Mouse (Mus musculus) frontal cortex, postnatal 36 days (tissue): Measurements from ENCODE around the gene Stox2.

Source experiments
- DNase-seq, 2 experiments: peaks; one replicate each; pipeline ENCODE4 v3.0.0; 2022; ENCODE audit warnings: low spot score in 2 of 2

Gene Stox2

DNA sequence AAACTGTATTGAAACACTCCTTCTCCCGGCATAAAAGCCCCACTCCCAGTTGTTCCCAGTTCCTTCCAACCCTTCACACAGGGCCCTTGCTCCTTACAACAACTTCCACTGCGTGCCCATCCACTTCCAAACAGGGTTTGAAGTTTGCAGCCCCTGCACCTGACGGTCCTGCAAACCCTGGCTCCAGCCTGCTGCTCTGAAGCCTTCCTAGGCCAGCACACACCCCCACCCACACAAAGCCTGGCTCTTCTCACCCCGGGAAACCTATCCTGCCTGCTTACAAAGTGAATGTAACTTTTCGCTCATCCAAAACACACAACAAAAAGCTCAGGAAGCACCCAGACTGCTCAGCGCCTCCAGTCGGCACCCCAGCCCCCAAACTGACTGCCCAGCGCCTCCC is 37.1 kb downstream of the Stox2 start:
- no peak for DNase-seq

DNA sequence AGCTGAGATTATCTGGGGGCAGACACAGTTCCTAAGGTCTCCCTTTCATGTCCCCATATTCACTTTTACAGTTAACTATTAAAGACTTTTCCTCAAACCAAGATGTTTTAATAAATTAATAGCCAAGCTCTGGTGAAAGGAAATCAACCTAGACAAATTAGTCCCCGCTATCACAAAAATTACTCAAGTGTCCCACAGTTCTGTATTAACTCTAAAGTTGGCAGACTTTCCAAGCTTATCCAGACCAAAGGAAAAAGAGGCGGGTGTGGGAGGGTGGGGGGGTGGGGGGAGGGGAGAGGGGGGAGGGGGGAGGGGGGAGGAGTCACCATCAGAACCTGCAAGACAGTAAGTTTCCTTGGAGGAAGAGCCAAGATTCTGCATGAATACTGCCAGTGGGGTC is 41.3 kb downstream of the Stox2 start:
- DNase-seq = no peak

GRCm38 (mm10) chr8:47392927-47393326 is 53.2 kb downstream of the Stox2 start:
- no peak for DNase-seq

GRCm38 (mm10) chr8:47392290-47392689 is 53.9 kb downstream of the Stox2 start:
- no peak for DNase-seq

- DNase-seq = no peak
Observed at GRCm38 (mm10) chr8:47391844-47392243, 54.3 kb downstream of the Stox2 start.

DNA sequence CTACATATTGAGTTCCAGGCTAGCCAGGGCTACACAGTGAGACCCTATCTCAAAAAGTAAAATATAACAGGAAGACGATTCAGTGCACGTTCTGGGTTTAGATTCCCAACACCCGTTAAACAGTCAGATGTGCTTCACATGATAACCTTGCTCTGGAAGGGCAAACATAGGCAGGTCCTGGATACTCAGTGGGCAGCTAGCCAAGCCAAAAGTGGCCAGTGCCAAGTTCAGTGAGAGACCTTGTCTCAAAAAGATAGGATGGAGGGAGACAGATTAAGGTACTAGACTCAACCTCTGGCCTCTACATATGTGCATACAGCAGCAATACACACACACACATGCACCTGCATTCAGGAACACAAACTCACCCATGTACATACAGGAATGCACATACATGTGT is 56.7 kb downstream of the Stox2 start:
- no peak for DNase-seq

- DNase-seq = no peak
Observed at GRCm38 (mm10) chr8:47388171-47388570, 58.0 kb downstream of the Stox2 start.

DNA sequence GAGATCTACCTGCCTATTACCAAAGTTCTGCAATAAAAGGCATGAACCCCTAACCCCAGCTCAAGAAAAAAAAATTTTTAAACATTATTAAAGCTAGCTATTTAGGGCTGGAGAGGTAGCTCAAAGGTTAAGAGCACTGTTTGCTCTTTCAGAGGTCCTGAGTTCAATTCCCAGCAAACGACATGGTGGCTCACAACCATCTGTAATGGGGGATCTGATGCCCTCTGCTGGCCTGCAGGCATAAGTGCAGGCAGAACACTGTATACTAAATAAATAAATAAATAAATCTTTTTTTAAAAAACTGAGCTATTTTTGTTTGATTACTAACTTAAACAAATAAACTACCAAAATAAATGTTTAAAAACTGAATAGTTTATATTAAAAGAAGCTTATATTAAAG is 60.4 kb downstream of the Stox2 start:
- no peak for DNase-seq

- no peak for DNase-seq
Observed at GRCm38 (mm10) chr8:47384151-47384550, 62.0 kb downstream of the Stox2 start.

DNA sequence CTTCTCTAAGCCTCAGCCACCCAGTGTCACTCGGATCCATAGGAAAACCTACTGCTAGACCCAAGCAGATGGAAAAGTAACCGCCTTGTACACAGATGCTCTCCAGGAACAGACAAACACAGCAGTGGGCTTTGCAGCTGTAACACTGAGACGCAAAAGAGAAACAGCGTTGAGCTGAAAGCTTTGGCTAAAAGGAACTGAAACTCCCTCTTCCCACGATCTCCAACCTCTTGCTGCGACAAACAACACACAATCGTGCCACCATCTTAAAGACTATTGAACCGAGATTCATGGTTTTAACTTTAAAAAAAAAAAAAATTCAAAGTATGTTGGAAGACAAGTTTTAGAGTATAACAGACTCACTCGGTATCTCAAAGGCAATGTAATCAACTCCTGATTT is 62.5 kb downstream of the Stox2 start:
- no peak for DNase-seq

DNA sequence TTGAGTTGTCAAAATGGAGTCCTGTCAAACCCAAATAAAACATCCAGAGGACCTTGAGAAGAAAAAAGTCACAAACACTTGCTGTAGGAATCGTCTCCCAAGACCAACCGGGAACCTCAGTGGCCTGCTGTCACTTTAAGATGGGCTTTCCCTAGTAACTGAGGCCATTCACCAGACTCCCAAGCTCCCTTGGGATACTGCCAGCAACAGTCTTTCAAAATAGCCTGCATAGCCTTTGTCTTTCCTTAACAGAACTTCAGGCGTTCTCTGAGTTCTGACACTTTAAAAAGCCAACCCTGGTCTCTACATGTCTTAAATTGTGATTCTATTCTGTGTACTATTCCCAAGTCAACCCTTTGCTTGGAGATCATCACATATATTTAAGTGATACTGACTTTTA is 64.9 kb downstream of the Stox2 start:
- DNase-seq = peak in 1 of 2 experiments; percentile 37

DNA sequence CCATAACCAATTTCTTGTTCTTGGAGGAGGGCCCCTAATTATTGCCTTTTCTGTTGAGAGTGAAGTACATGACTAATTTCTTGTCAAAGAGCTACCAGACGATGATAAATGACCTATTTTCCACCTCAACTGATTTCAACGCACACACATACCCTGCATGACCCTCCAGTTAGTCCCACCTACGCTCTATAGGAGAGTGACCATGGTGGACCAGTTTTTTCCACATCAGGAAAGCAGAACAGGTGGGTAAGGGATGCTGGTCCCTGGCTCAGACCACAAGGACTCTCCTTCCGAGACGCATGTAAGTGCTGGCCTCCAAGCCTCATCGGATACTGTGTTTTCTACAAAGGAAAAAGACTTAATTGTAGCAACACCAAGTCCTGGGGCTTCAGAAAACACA is 65.4 kb downstream of the Stox2 start:
- DNase-seq = no peak

GRCm38 (mm10) chr8:47380075-47380474 is 66.1 kb downstream of the Stox2 start:
- DNase-seq = no peak

GRCm38 (mm10) chr8:47376651-47377050 is 69.5 kb downstream of the Stox2 start:
- no peak for DNase-seq

DNA sequence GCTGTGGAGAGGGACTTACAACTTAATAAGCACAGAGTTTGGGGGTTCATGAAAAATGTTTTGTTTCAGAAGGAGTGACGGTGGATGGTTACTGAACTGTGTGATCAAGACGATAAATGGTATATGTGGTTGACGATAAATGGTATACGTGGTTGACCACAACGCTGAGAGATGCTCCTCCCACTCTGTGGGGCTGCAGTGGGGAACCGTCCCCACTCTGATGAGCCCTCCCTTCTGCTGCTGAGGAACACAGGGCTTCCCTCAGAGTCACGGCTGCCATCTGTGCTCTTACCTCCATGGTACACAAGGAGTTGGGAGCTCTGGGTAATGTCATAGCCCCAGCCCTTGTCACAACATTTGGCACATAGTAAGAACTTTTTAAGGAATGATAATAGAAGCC is 72.4 kb downstream of the Stox2 start:
- DNase-seq = no peak

DNA sequence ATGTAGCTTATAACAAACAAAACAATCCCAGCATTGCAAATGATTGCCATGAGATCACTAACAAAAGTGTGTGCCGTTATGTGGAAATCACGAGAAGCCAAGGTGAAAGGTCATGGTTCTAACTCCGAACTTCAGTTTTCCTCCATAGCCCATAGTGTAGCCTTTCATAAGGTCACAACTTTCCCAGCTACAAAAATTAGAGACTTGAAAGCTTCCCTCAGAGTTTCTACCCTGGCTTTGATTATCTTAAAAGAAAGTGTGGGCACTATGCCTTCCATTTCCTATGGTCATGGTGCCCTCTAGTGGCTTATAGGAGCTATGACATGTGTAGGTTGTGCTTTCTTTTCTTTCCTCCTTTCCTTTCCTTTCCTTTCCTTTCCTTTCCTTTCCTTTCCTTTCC is 74.6 kb downstream of the Stox2 start:
- DNase-seq = peak in 1 of 2 experiments; percentile 26

- no peak for DNase-seq
Observed at GRCm38 (mm10) chr8:47371081-47371480, 75.1 kb downstream of the Stox2 start.

DNA sequence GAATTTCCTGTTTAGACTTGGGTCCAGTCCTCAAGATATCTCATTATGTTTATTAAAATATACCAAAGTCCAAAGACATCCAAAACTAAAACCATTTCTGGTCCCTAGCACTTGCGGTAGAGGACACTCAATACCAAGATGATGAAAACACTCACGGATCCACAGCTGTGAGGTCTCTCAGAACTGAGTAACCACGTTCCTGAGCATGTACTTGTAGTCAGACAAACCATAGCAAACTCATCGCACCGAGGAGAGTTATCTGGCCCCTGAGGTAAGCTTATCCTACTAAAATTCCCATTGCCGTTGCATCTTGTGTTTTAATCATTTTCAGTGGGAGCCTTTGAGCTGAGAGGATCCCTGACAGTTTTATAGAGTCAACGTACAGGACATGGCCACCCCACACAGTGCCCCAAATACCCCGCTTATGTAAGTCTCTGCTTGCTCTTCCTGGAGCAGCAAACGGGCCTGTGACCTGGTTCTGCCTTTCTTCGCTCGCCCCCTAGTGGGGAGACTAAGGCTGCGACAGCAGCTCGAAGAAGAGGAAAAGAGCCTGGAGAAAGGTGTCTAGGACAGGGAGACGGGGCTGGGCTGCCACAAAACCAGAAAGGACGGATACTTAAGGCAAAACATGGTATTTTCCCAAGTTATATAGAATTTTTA is 75.6 kb downstream of the Stox2 start:
- peak; percentile 85 to 89 for DNase-seq

GRCm38 (mm10) chr8:47369949-47370348 is 76.2 kb downstream of the Stox2 start:
- no peak for DNase-seq

GRCm38 (mm10) chr8:47369044-47369769 is 77.0 kb downstream of the Stox2 start:
- no peak for DNase-seq

GRCm38 (mm10) chr8:47367029-47367428 is 79.1 kb downstream of the Stox2 start:
- DNase-seq = no peak

GRCm38 (mm10) chr8:47363271-47363670 is 82.9 kb downstream of the Stox2 start:
- no peak for DNase-seq

- no peak for DNase-seq
Observed at GRCm38 (mm10) chr8:47355340-47355906, 90.7 kb downstream of the Stox2 start.
